Mouse (Mus musculus): ENCODE data around the gene H2-DMa. TPM values are rescaled to one million over a fixed set of nuclear protein-coding genes. Genes with fewer than 3 reads are reported as not detected.

H2-DMa gene
- total RNA-seq (2015; ENCODE audit: low replicate concordance) (14.4 and 17.2 TPM in 2 replicates), total RNA-seq (2017; ENCODE audit: low replicate concordance) (12.3 and 20.4 TPM in 2 replicates)

- peak; percentile 72 for ATAC-seq (replicated peaks; ENCODE audit: low FRiP score, poor library complexity, severe bottlenecking)
Observed at GRCm38 (mm10) chr17:34119249-34120179, at the start of gene H2-DMa. Gene H2-DMa (plus strand): TSS chr17:34119541.

- ATAC-seq (replicated peaks; ENCODE audit: low FRiP score, poor library complexity, severe bottlenecking): no peak
Observed at GRCm38 (mm10) chr17:34072091-34072490, 47.2 kb upstream of the H2-DMa start.

- ATAC-seq (replicated peaks; ENCODE audit: low FRiP score, poor library complexity, severe bottlenecking): 0 out of 2 replicates have a peak, but pooled peaks have one; percentile 55
Observed at GRCm38 (mm10) chr17:34075271-34075670, 44.1 kb upstream of the H2-DMa start.

GRCm38 (mm10) chr17:34077549-34077948, 41.8 kb upstream of the H2-DMa start:
- peak; percentile 70 for ATAC-seq (replicated peaks; ENCODE audit: low FRiP score, poor library complexity, severe bottlenecking)

- no peak for ATAC-seq (replicated peaks; ENCODE audit: low FRiP score, poor library complexity, severe bottlenecking)
Observed at GRCm38 (mm10) chr17:34078148-34078547, 41.2 kb upstream of the H2-DMa start.

GRCm38 (mm10) chr17:34079002-34079401, 40.3 kb upstream of the H2-DMa start:
- ATAC-seq (replicated peaks; ENCODE audit: low FRiP score, poor library complexity, severe bottlenecking): no peak

GRCm38 (mm10) chr17:34079621-34080020, 39.7 kb upstream of the H2-DMa start:
- ATAC-seq (replicated peaks; ENCODE audit: low FRiP score, poor library complexity, severe bottlenecking): no peak

- ATAC-seq (replicated peaks; ENCODE audit: low FRiP score, poor library complexity, severe bottlenecking): no peak
Observed at GRCm38 (mm10) chr17:34083104-34083503, 36.2 kb upstream of the H2-DMa start.

GRCm38 (mm10) chr17:34087386-34087785, 32.0 kb upstream of the H2-DMa start:
- no peak for ATAC-seq (replicated peaks; ENCODE audit: low FRiP score, poor library complexity, severe bottlenecking)

- no peak for ATAC-seq (replicated peaks; ENCODE audit: low FRiP score, poor library complexity, severe bottlenecking)
Observed at GRCm38 (mm10) chr17:34088124-34088523, 31.2 kb upstream of the H2-DMa start.

GRCm38 (mm10) chr17:34090923-34091322, 28.4 kb upstream of the H2-DMa start:
- ATAC-seq (replicated peaks; ENCODE audit: low FRiP score, poor library complexity, severe bottlenecking): no peak

- no peak for ATAC-seq (replicated peaks; ENCODE audit: low FRiP score, poor library complexity, severe bottlenecking)
Observed at GRCm38 (mm10) chr17:34092197-34092875, 27.0 kb upstream of the H2-DMa start, which contains the start of gene H2-Oa. Gene H2-Oa (plus strand): TSS chr17:34092340.

GRCm38 (mm10) chr17:34093199-34093874, 26.0 kb upstream of the H2-DMa start:
- ATAC-seq (replicated peaks; ENCODE audit: low FRiP score, poor library complexity, severe bottlenecking): no peak

- ATAC-seq (replicated peaks; ENCODE audit: low FRiP score, poor library complexity, severe bottlenecking): no peak
Observed at GRCm38 (mm10) chr17:34094283-34095035, 24.9 kb upstream of the H2-DMa start.

- ATAC-seq (replicated peaks; ENCODE audit: low FRiP score, poor library complexity, severe bottlenecking): no peak
Observed at GRCm38 (mm10) chr17:34096497-34097010, 22.8 kb upstream of the H2-DMa start.

GRCm38 (mm10) chr17:34097272-34097671, 22.1 kb upstream of the H2-DMa start:
- no peak for ATAC-seq (replicated peaks; ENCODE audit: low FRiP score, poor library complexity, severe bottlenecking)

- no peak for ATAC-seq (replicated peaks; ENCODE audit: low FRiP score, poor library complexity, severe bottlenecking)
Observed at GRCm38 (mm10) chr17:34098709-34099479, 20.4 kb upstream of the H2-DMa start.

- ATAC-seq (replicated peaks; ENCODE audit: low FRiP score, poor library complexity, severe bottlenecking): no peak
Observed at GRCm38 (mm10) chr17:34099531-34099930, 19.8 kb upstream of the H2-DMa start.

Measured in erythroid progenitor cell, adult 5-6 weeks (primary cell).